Mouse (Mus musculus): ENCODE data around the gene St3gal5. TPM values are rescaled to one million over a fixed set of nuclear protein-coding genes. Genes with fewer than 3 reads are reported as not detected.
A peak's percentile ranks its signal among the peaks of the same experiment; 100 is the strongest.

The St3gal5 gene
- polyA plus RNA-seq, 1 experiment from 2014 or later, result 30.6 TPM

GRCm38 (mm10) chr6:72177417-72177816, 80.0 kb downstream of the St3gal5 start:
- WGBS, result 69% methylated on average over 3 of the region's 3 CpGs

GRCm38 (mm10) chr6:72179006-72179405, 81.6 kb downstream of the St3gal5 start:
- Histone ChIP-seq H3K36me3 (no peaks in the 10 kb centered on the region), H3K27ac (no peak overlapping the region), H3K4me2 (replicated peaks) (no peak overlapping the region), H3K9me3 (no peaks in the 10 kb centered on the region), H3K27me3 (no peaks in the 10 kb centered on the region), H3K4me3 (no peak overlapping the region), H3K9ac (no peak overlapping the region), H3K4me1 (no peaks in the 10 kb centered on the region)
- WGBS, result 89% methylated on average over 3 of the region's 3 CpGs
- no peak for ATAC-seq (ENCODE audit: low FRiP score, low read depth)

More at GRCm38 (mm10) chr6:72177417-72177816, 80.0 kb downstream of the St3gal5 start:
- no peak overlapping the region for H3K4me2 ChIP-seq (replicated peaks)
- H3K9me3 ChIP-seq, result no peaks in the 10 kb centered on the region
- H3K9ac ChIP-seq, result no peak overlapping the region
- no peak for ATAC-seq (ENCODE audit: low FRiP score, low read depth)
- no peaks in the 10 kb centered on the region for H3K27me3 ChIP-seq
- H3K27ac ChIP-seq, result no peak overlapping the region
- no peaks in the 10 kb centered on the region for H3K4me1 ChIP-seq
- H3K4me3 ChIP-seq, result no peak overlapping the region
- H3K36me3 ChIP-seq, result no peaks in the 10 kb centered on the region

- 75% methylated on average over 12 of the region's 12 CpGs for WGBS
These were observed 82.4 kb downstream of the St3gal5 start for GRCm38 (mm10) chr6:72179562-72180502.

GRCm38 (mm10) chr6:72184576-72184975, 87.2 kb downstream of the St3gal5 start:
- Histone ChIP-seq H3K9me3 (no peaks in the 10 kb centered on the region), H3K27me3 (peaks cover 3% of the 10 kb centered on the region; the same call in 1 of the 2 replicates), H3K4me2 (replicated peaks) (no peak overlapping the region), H3K4me1 (peaks cover 31% of the 10 kb centered on the region), H3K4me3 (no peak overlapping the region), H3K27ac (no peak overlapping the region), H3K36me3 (no peaks in the 10 kb centered on the region), H3K9ac (no peak overlapping the region)
- 88% methylated on average over 5 of the region's 5 CpGs for WGBS
- no peak for ATAC-seq (ENCODE audit: low FRiP score, low read depth)

More at GRCm38 (mm10) chr6:72179562-72180502, 82.4 kb downstream of the St3gal5 start:
- Histone ChIP-seq H3K9me3 (no peaks in the 10 kb centered on the region), H3K9ac (no peak overlapping the region), H3K27ac (no peak overlapping the region), H3K4me1 (no peaks in the 10 kb centered on the region), H3K27me3 (peaks cover 3% of the 10 kb centered on the region; the same call in 1 of the 2 replicates), H3K4me2 (replicated peaks) (no peak overlapping the region), H3K36me3 (no peaks in the 10 kb centered on the region), H3K4me3 (no peak overlapping the region)
- no peak for ATAC-seq (ENCODE audit: low FRiP score, low read depth)

GRCm38 (mm10) chr6:72185893-72186490, 88.6 kb downstream of the St3gal5 start:
- Histone ChIP-seq H3K36me3 (no peaks in the 10 kb centered on the region), H3K9ac (no peak overlapping the region), H3K27me3 (peaks cover 3% of the 10 kb centered on the region; the same call in 1 of the 2 replicates), H3K9me3 (no peaks in the 10 kb centered on the region), H3K4me1 (peaks cover 45% of the 10 kb centered on the region), H3K4me2 (replicated peaks) (no peak overlapping the region), H3K4me3 (no peak overlapping the region), H3K27ac (no peak overlapping the region)
- ATAC-seq (ENCODE audit: low FRiP score, low read depth), result peak; percentile 30; the same call in 1 of the 2 replicates
- WGBS, result 3% methylated on average over 6 of the region's 6 CpGs

- no peak overlapping the region for H3K9ac ChIP-seq
- H3K4me2 ChIP-seq (replicated peaks), result no peak overlapping the region
- 72% methylated on average over 6 of the region's 6 CpGs for WGBS
- no peaks in the 10 kb centered on the region for H3K9me3 ChIP-seq
- no peaks in the 10 kb centered on the region for H3K36me3 ChIP-seq
- ATAC-seq (ENCODE audit: low FRiP score, low read depth), result no peak
- H3K4me3 ChIP-seq, result no peak overlapping the region
- peaks cover 51% of the 10 kb centered on the region for H3K4me1 ChIP-seq
- peaks cover 3% of the 10 kb centered on the region; the same call in 1 of the 2 replicates for H3K27me3 ChIP-seq
- H3K27ac ChIP-seq, result no peak overlapping the region
These were observed 89.4 kb downstream of the St3gal5 start for GRCm38 (mm10) chr6:72186809-72187208.

GRCm38 (mm10) chr6:72189061-72189863, 91.9 kb downstream of the St3gal5 start:
- WGBS, result 2% methylated on average over 29 of the region's 29 CpGs

GRCm38 (mm10) chr6:72190120-72190519, 92.7 kb downstream of the St3gal5 start:
- Histone ChIP-seq H3K27me3 (no peaks in the 10 kb centered on the region), H3K4me3 (no peak overlapping the region), H3K9ac (no peak overlapping the region), H3K36me3 (no peaks in the 10 kb centered on the region), H3K9me3 (no peaks in the 10 kb centered on the region), H3K4me2 (replicated peaks) (peak overlapping the region; percentile 63), H3K27ac (no peak overlapping the region), H3K4me1 (peaks cover 51% of the 10 kb centered on the region)
- ATAC-seq (ENCODE audit: low FRiP score, low read depth), result no peak
- WGBS, result 12% methylated on average over 6 of the region's 6 CpGs

More at GRCm38 (mm10) chr6:72189061-72189863, 91.9 kb downstream of the St3gal5 start:
- Histone ChIP-seq H3K27ac (peak overlapping the region; percentile 87), H3K4me1 (peaks cover 51% of the 10 kb centered on the region), H3K9me3 (no peaks in the 10 kb centered on the region), H3K36me3 (no peaks in the 10 kb centered on the region), H3K9ac (peak overlapping the region; percentile 55), H3K4me2 (replicated peaks) (peak overlapping the region; percentile 63), H3K27me3 (peaks cover 3% of the 10 kb centered on the region; the same call in 1 of the 2 replicates), H3K4me3 (peak overlapping the region; percentile 28)
- peak; percentile 81 for ATAC-seq (ENCODE audit: low FRiP score, low read depth)

- H3K27me3 ChIP-seq, result no peaks in the 10 kb centered on the region
- no peaks in the 10 kb centered on the region for H3K36me3 ChIP-seq
- H3K9me3 ChIP-seq, result peaks cover 2% of the 10 kb centered on the region; the same call in 1 of the 2 replicates
- H3K27ac ChIP-seq, result 0 out of 2 replicates have a peak overlapping the region, but pooled peaks have one; percentile 39
- peak overlapping the region; percentile 36 for H3K4me2 ChIP-seq (replicated peaks)
- ATAC-seq (ENCODE audit: low FRiP score, low read depth), result no peak
- no peak overlapping the region for H3K4me3 ChIP-seq
- H3K4me1 ChIP-seq, result peaks cover 51% of the 10 kb centered on the region
- 46% methylated on average over 5 of the region's 5 CpGs for WGBS
- H3K9ac ChIP-seq, result 0 out of 2 replicates have a peak overlapping the region, but pooled peaks have one; percentile 25
These were observed 93.2 kb downstream of the St3gal5 start for GRCm38 (mm10) chr6:72190577-72190976.

- Histone ChIP-seq H3K27me3 (no peaks in the 10 kb centered on the region), H3K9ac (no peak overlapping the region), H3K27ac (no peak overlapping the region), H3K4me2 (replicated peaks) (no peak overlapping the region), H3K4me3 (no peak overlapping the region), H3K9me3 (peaks cover 3% of the 10 kb centered on the region; the same call in 1 of the 2 replicates), H3K36me3 (no peaks in the 10 kb centered on the region), H3K4me1 (peaks cover 14% of the 10 kb centered on the region)
- ATAC-seq (ENCODE audit: low FRiP score, low read depth), result no peak
- 63% methylated on average over 3 of the region's 3 CpGs for WGBS
These were observed 99.3 kb downstream of the St3gal5 start for GRCm38 (mm10) chr6:72196660-72197059.

GRCm38 (mm10) chr6:72197515-72197914, 100.1 kb downstream of the St3gal5 start:
- Histone ChIP-seq H3K36me3 (no peaks in the 10 kb centered on the region), H3K27me3 (no peaks in the 10 kb centered on the region), H3K4me2 (replicated peaks) (no peak overlapping the region), H3K27ac (no peak overlapping the region), H3K4me1 (peaks cover 14% of the 10 kb centered on the region), H3K4me3 (no peak overlapping the region), H3K9me3 (peaks cover 3% of the 10 kb centered on the region; the same call in 1 of the 2 replicates), H3K9ac (no peak overlapping the region)
- no peak for ATAC-seq (ENCODE audit: low FRiP score, low read depth)

Measured in limb, embryonic 13.5 days (tissue).